Mouse (Mus musculus) kidney, adult 2 months (tissue): ENCODE data around the gene Cd93.

Experiments used
- CTCF ChIP-seq: fragments of 200-500 bp; conservative IDR thresholded peaks from 2 replicates; pipeline ENCODE4 v1.5.1; 2011; ENCODE audit warnings: low read depth, mild to moderate bottlenecking, control low read depth, low read length, moderate library complexity, mixed read lengths; ENCODE audit not compliant: insufficient read depth, insufficient read length
- POLR2A ChIP-seq: fragments of 200-500 bp; IDR thresholded peaks from one replicate; pipeline ENCODE4 v1.6.1; 2011; ENCODE audit warnings: low read depth, low read length, control low read depth

DNA sequence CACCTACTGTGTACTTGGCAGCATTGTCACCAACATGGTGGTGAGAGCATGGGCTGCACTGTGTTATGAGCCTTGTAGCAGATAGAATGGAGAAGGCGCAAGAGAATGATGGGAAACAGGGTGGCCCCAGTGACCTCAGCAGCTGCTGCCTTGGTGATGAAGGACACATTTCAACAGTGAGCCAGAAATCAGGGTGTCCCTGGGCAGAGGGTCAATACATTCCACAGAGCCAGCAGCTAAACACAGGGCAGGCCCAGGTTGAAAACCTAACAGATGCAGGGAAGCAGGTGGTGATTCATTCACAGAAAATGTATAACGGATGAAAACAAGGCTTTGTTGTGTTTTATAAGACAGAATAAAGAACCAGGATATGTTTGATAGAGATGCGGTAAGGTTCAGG lies 3.1 kb upstream of the Cd93 start:
- TF ChIP-seq CTCF: no peak
- no peak for TF ChIP-seq POLR2A
